15 mouse cellular contexts compared by ENCODE assay signal in genomic region chr11:4098120-4098519, GRCm38 (mm10). TPM values are rescaled to one million over a fixed set of nuclear protein-coding genes. Genes with fewer than 3 reads are reported as not detected.
DNase-seq lines count a peak whose midpoint lies in the region; ATAC-seq and TF ChIP-seq lines count a peak whose summit lies in the region.
"Had no signal": no experiment of that assay in that cellular context is flagged by ENCODE, and none has a peak within 500 bp of the region (broad histone marks: within the 10 kb centered on the region; RNA-seq: fewer than 3 reads in every experiment).

No protein-coding gene starts in this region.

- no peak; the same call in 1 of the 2 replicates for TF ChIP-seq RAD21 in CH12.LX (IDR thresholded peaks at IDR 0.05; ENCODE audit: low read depth, low read length)

- H3K9me3 ChIP-seq in CH12.LX (replicated peaks; ENCODE audit: low read length), result no peaks in the 10 kb centered on the region
- H3K9me3 ChIP-seq in stomach, postnatal 0 days (ENCODE audit: control insufficient read depth, low read length), result no peaks in the 10 kb centered on the region
- H3K9me3 ChIP-seq: stomach, embryonic 15.5 days had no signal

- TF ChIP-seq EP300 in CH12.LX (IDR thresholded peaks at IDR 0.05; ENCODE audit: low read length), result no peak
- TF ChIP-seq EP300 in stomach, postnatal 0 days (optimal IDR thresholded peaks at IDR 0.05), result no peak

- peak overlapping the region; percentile 91 for H3K27ac ChIP-seq in layer of hippocampus, adult 2 months
- no peak overlapping the region for H3K27ac ChIP-seq in CH12.LX (ENCODE audit: insufficient read depth, low read depth)
- no peak overlapping the region for H3K27ac ChIP-seq in stomach, postnatal 0 days (replicated peaks)
- H3K27ac ChIP-seq: stomach, embryonic 15.5 days had no signal

- no peak for ATAC-seq in stomach, postnatal 0 days (ENCODE audit: low FRiP score, low TSS enrichment)

- WGBS in stomach, postnatal 0 days, result 63% methylated on average over 8 of the region's 8 CpGs

- no peak overlapping the region for H3K9ac ChIP-seq in CH12.LX (ENCODE audit: insufficient read depth, low read depth)
- no peak overlapping the region for H3K9ac ChIP-seq in stomach, postnatal 0 days (ENCODE audit: low read length)
- H3K9ac ChIP-seq: stomach, embryonic 15.5 days had no signal

- TF ChIP-seq CTCF in layer of hippocampus, adult 2 months (conservative IDR thresholded peaks at IDR 0.05), result peak; percentile 61
- peak in 1 of 2 experiments; percentile 55; a peak in 3 of 4 replicates for TF ChIP-seq CTCF in CH12.LX (conservative IDR thresholded peaks at IDR 0.05 in 1 of 2, IDR thresholded peaks at IDR 0.05 in 1 of 2; ENCODE audit: low read depth in 2 of 2, low read length in 2 of 2)
- peak; percentile 44 for TF ChIP-seq CTCF in stomach, postnatal 0 days (IDR thresholded peaks at IDR 0.05; ENCODE audit: low read depth)

- peak; percentile 46 for DNase-seq in cerebellum, adult 11-12 months
- DNase-seq in cerebellum, postnatal 4 days (ENCODE audit: low spot score in 2 of 2), result no peak
- no peak for DNase-seq in layer of hippocampus, adult 2 months (ENCODE audit: low spot score in 2 of 2)
- DNase-seq in layer of hippocampus, postnatal 25 days (ENCODE audit: extremely low spot score in 1 of 2, low spot score in 1 of 2), result no peak
- DNase-seq in CH12.LX (ENCODE audit: extremely low read depth), result peak; percentile 19
- no peak for DNase-seq in stomach, postnatal 0 days (ENCODE audit: low spot score)
- DNase-seq in ovary, postnatal 36 days (ENCODE audit: low spot score), result no peak
- no peak for DNase-seq in heart, postnatal 4 days
- DNase-seq: adrenal gland, adult 8-10 months; heart, postnatal 10 days; lung, adult 2 months; right cerebral cortex, postnatal 14 days had no signal

- H3K4me3 ChIP-seq in layer of hippocampus, adult 2 months, result no peak overlapping the region
- no peak overlapping the region for H3K4me3 ChIP-seq in CH12.LX (replicated peaks in 1 of 3; ENCODE audit: low read depth in 2 of 3, low read length in 2 of 3, poor library complexity in 1 of 3)
- H3K4me3 ChIP-seq in stomach, postnatal 0 days (ENCODE audit: low read depth, low read length), result no peak overlapping the region

- in situ Hi-C loops in CH12.LX (cut with MboI; ENCODE audit: low pct_ligation_motif_present, low pct_unique_long_range_greater_than_20kb, low sequenced_read_pairs), result no loop called here

- dilution Hi-C loops in CH12.LX (cut with MboI; ENCODE audit: extremely low pct_ligation_motif_present, extremely low pct_unique_long_range_greater_than_20kb, low sequenced_read_pairs), result no loop called here

- TF ChIP-seq POLR2A in CH12.LX (IDR thresholded peaks at IDR 0.05; ENCODE audit: low read depth, low read length), result no peak

- no peaks in the 10 kb centered on the region for H3K27me3 ChIP-seq in CH12.LX (replicated peaks)
- H3K27me3 ChIP-seq in stomach, postnatal 0 days (ENCODE audit: control insufficient read depth, insufficient read depth, low read length), result no peaks in the 10 kb centered on the region
- H3K27me3 ChIP-seq: stomach, embryonic 15.5 days had no signal

- no peak overlapping the region for H3K4me2 ChIP-seq in CH12.LX (ENCODE audit: insufficient read depth, low read depth, poor library complexity, severe bottlenecking)
- no peak overlapping the region for H3K4me2 ChIP-seq in stomach, postnatal 0 days (replicated peaks; ENCODE audit: low read depth)

- H3K79me2 ChIP-seq in CH12.LX (replicated peaks; ENCODE audit: control insufficient read depth, extremely low read depth, insufficient read depth, poor library complexity, severe bottlenecking), result no peaks in the 10 kb centered on the region

- peaks cover 25 to 57% of the 10 kb centered on the region in 2 experiments for H3K36me3 ChIP-seq in CH12.LX (replicated peaks in 1 of 2; ENCODE audit: control insufficient read depth in 1 of 2, insufficient read depth in 1 of 2, low read length in 1 of 2)
- H3K36me3 ChIP-seq in stomach, postnatal 0 days (ENCODE audit: control insufficient read depth, insufficient read depth, low read length), result no peaks in the 10 kb centered on the region
- H3K36me3 ChIP-seq: stomach, embryonic 15.5 days had no signal

- H3K4me1 ChIP-seq in CH12.LX (ENCODE audit: control insufficient read depth in 1 of 2, insufficient read depth in 2 of 2), result peaks cover 11 to 30% of the 10 kb centered on the region in 2 experiments
- H3K4me1 ChIP-seq in stomach, postnatal 0 days (replicated peaks; ENCODE audit: control insufficient read depth, insufficient read depth), result peaks cover 7% of the 10 kb centered on the region

TF ChIP-seq in CH12.LX, 34 proteins besides CTCF, POLR2A, EP300 and RAD21:
- TF ChIP-seq PAX5 (IDR thresholded peaks at IDR 0.05; ENCODE audit: low read length) (no peak), SMC3 (IDR thresholded peaks at IDR 0.05; ENCODE audit: low read depth, low read length) (peak; percentile 24; the same call in 1 of the 2 replicates)

RNA-seq across cellular contexts. Expression of gene Mtfp1, which starts 2.9 kb away (rescaled TPM):
- 100 to 1,000 TPM; 115 to 119 TPM for total RNA-seq in layer of hippocampus, adult 2 months (2021)
- 100 to 1,000 TPM; 109 to 126 TPM for total RNA-seq in layer of hippocampus, postnatal 25 days (2021)
- total RNA-seq in CH12.LX (2012; rRNA removed) (30.0 and 41.0 TPM in 2 replicates), CH12.LX (2014; rRNA removed) (22.1 and 22.3 TPM in 2 replicates)
- 27.0 and 27.7 TPM in 2 replicates for polyA plus RNA-seq in CH12.LX (2012; ENCODE audit: insufficient read length, low read depth)
- 19.0 and 19.1 TPM in 2 replicates for polyA plus RNA-seq in stomach, postnatal 0 days (2015; fragmentation: Nextera tagmentation; extraction: Ambion mirVana)
- total RNA-seq in heart, postnatal 4 days (2021), result 10 to 100 TPM; 46.3 to 52.0 TPM

RNA-seq across cellular contexts. Expression of gene Sec14l2, which starts 25.1 kb away (rescaled TPM):
- total RNA-seq in layer of hippocampus, adult 2 months (2021), result 10 to 100 TPM; 62.8 to 67.6 TPM
- total RNA-seq in layer of hippocampus, postnatal 25 days (2021), result 10 to 100 TPM; 57.2 to 59.4 TPM
- 21.5 and 26.1 TPM in 2 replicates for total RNA-seq in CH12.LX (2012; rRNA removed)
- total RNA-seq in CH12.LX (2014; rRNA removed), result 21.9 and 24.2 TPM in 2 replicates
- 16.7 and 19.0 TPM in 2 replicates for polyA plus RNA-seq in CH12.LX (2012; ENCODE audit: insufficient read length, low read depth)
- 0.95 and 1.5 TPM in 2 replicates for polyA plus RNA-seq in stomach, postnatal 0 days (2015; fragmentation: Nextera tagmentation; extraction: Ambion mirVana)
- 1 to 10 TPM in 1 of 2 experiments, under 1 TPM in 1; 0.91 to 1.1 TPM for total RNA-seq in heart, postnatal 4 days (2021)

RNA-seq across cellular contexts. Expression of gene Sec14l3, which starts 33.5 kb away (rescaled TPM):
- total RNA-seq in layer of hippocampus, adult 2 months (2021), result 1 to 10 TPM; 1.3 to 2.6 TPM
- total RNA-seq in layer of hippocampus, postnatal 25 days (2021), result 1 to 10 TPM; 1.6 to 1.9 TPM
- total RNA-seq in CH12.LX (2012; rRNA removed), result 0.21 TPM in 1 of 2 replicates, not detected in the other
- not detected in 2 replicates for total RNA-seq in CH12.LX (2014; rRNA removed)
- not detected in 2 replicates for polyA plus RNA-seq in CH12.LX (2012; ENCODE audit: insufficient read length, low read depth)
- 0.12 and 0.15 TPM in 2 replicates for polyA plus RNA-seq in stomach, postnatal 0 days (2015; fragmentation: Nextera tagmentation; extraction: Ambion mirVana)
- not detected for total RNA-seq in heart, postnatal 4 days (2021)
- total RNA-seq: megakaryocyte-erythroid progenitor cell, adult 5-6 weeks had no signal
- polyA plus RNA-seq: intestine, embryonic 14.5 days had no signal

RNA-seq across cellular contexts. Expression of gene Rnf215, which starts 36.9 kb away (rescaled TPM):
- total RNA-seq in layer of hippocampus, adult 2 months (2021), result 10 to 100 TPM; 33.8 to 35.6 TPM
- total RNA-seq in layer of hippocampus, postnatal 25 days (2021), result 10 to 100 TPM; 31.1 to 31.2 TPM
- 24.8 and 25.0 TPM in 2 replicates for total RNA-seq in CH12.LX (2012; rRNA removed)
- total RNA-seq in CH12.LX (2014; rRNA removed), result 14.9 and 18.2 TPM in 2 replicates
- polyA plus RNA-seq in CH12.LX (2012; ENCODE audit: insufficient read length, low read depth), result 22.5 and 24.3 TPM in 2 replicates
- polyA plus RNA-seq in stomach, postnatal 0 days (2015; fragmentation: Nextera tagmentation; extraction: Ambion mirVana), result 19.6 and 23.2 TPM in 2 replicates
- total RNA-seq in heart, postnatal 4 days (2021), result 10 to 100 TPM; 17.5 to 18.3 TPM

Comparison
In these comparisons a context has a peak if more than half of its experiments do, and no peak if none do; other contexts are left out.
1. DNase-seq: peak in cerebellum, adult 11-12 months (single experiment) and CH12.LX (single experiment); none in cerebellum, postnatal 4 days (0 of 2), layer of hippocampus, adult 2 months (0 of 2), layer of hippocampus, postnatal 25 days (0 of 2), stomach, postnatal 0 days (single experiment), ovary, postnatal 36 days (single experiment) and heart, postnatal 4 days (single experiment).
2. RNA of gene Sec14l2, which starts 25.1 kb away (total RNA-seq): 62.8 to 67.6 TPM in layer of hippocampus, adult 2 months, 57.2 to 59.4 TPM in layer of hippocampus, postnatal 25 days and 21.5 to 26.1 TPM in CH12.LX; 0.91 to 1.1 TPM in heart, postnatal 4 days; every median in the first group is over 10 times any median in the second.